Mouse (Mus musculus) heart, adult 11 months (tissue): ENCODE results near the gene Uap1.
"Not testable (repeated sequence)": the region's sequence is repeated elsewhere in the genome, so short reads cannot be mapped to it uniquely, and the experiment has no call there.

Source experiments
- DNase-seq: peaks from one replicate; pipeline ENCODE4 v3.0.0; 2022

Uap1 gene

DNA sequence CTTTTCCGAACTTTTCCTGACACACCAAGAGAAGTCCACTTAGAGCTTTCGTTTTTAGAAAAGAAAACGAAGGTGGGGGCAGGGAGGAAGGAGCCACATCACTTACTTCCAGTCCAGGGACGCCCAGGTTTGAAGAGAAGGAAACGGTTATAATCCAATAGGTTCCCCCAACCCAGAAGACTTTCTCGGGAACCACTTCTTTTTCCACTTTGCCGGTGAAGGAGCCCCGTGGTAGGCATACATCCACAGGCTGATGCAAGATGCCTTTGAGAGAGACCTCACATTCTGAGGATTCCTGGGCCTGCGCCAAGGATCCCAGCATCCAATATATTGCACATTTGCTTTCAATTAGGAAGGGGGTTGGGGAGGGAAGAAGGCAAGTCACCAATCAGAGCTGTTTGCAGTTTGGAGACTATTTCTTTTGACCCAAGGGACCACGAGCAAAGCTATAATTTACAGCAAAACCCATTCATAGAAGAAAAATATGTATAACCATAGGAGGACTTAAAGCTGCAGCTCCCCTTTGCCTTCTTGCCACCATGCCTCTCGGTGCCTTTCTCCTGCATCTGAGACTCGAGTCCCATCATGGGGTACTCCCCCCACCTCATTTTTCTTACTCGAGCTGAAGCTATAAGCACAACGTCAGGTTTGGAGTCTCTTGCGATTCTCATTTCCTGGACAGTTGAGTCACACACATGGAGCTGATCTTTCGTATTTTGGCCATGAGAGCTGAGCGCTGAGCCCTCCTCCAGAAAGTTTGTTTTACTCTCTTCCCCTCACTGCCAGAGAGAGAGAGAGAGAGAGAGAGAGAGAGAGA, 64.0 kb downstream of the Uap1 start, which contains the start of gene Ddr2:
Gene Ddr2 (minus strand): TSS at position 247 of the 817 bp plus-strand sequence.
- DNase-seq = peak; percentile 98

DNA sequence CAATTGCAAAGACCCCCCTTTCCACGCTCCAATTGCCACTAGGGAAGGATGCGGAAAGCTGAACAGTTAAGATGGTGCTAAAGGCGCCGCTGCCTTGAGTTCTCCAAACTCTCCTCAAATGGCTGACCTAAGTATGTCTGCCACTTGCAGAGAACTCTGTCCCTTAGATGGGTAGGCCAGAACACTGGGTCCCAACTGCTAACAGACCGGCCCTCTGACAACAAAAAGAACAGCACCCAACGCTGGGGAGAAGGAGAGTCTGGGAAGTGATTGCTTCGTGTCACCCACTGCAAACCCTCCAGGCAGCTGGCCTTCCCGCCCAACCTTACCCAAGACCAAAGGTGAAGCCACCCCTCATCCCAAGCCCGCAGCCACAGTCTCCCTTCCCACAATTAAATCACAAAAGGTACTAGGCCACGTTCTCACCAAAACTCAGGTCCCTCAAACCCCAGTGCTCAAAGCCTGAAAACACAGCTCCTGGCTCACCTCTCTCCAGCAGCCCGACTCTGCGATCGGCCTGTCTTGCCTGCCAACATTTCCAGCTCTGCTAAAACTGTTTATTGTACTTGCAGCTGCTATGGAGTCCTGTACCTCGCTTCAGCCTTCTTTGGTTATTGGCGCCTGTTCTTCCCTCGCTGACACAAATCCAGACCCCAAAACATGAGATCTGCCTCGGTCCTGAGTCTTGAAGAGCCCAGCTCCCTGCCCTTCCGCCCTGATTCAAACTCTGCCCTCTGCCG, 64.8 kb downstream of the Uap1 start:
- peak; percentile 89 for DNase-seq

DNA sequence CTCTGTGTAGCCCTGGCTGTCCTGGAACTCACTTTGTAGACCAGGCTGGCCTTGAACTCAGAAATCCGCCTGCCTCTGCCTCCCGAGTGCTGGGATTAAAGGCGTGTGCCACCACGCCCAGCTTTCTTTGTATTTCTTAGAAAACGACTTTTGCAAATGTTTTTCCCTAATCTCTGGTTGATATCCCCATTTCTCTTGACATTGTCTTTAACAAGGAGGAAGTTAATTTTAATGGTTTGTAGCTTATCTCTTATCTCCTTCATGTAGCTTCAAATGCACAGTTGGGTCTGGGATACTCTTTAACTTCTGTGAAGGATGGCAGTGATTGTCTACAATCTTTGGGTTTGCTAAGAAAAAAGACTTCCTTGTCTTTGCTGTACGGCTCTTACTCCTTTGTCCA, 71.9 kb downstream of the Uap1 start:
- not testable (repeated sequence) for DNase-seq
